ENCODE assay signal across 9 mouse cellular contexts in genomic region chr10:29146858-29147640, GRCm38 (mm10). TPM values are rescaled to one million over a fixed set of nuclear protein-coding genes. Genes with fewer than 3 reads are reported as not detected.
DNase-seq lines count a peak whose midpoint lies in the region; ATAC-seq lines count a peak whose summit lies in the region.
"Had no signal": no experiment of that assay in that cellular context is flagged by ENCODE, and none has a peak within 500 bp of the region (broad histone marks: within the 10 kb centered on the region; RNA-seq: fewer than 3 reads in every experiment).

No protein-coding gene starts in this region.

- no peaks in the 10 kb centered on the region for H3K36me3 ChIP-seq in embryonic facial prominence, embryonic 13.5 days
- H3K36me3 ChIP-seq in limb, embryonic 12.5 days = no peaks in the 10 kb centered on the region
- peaks cover 19% of the 10 kb centered on the region for H3K36me3 ChIP-seq in midbrain, embryonic 14.5 days (ENCODE audit: control insufficient read depth, insufficient read depth, low read length)
- no peaks in the 10 kb centered on the region for H3K36me3 ChIP-seq in stomach, embryonic 14.5 days (ENCODE audit: control insufficient read depth, insufficient read depth, low read length)

- H3K9me3 ChIP-seq in embryonic facial prominence, embryonic 13.5 days = no peaks in the 10 kb centered on the region
- H3K9me3 ChIP-seq in limb, embryonic 12.5 days = no peaks in the 10 kb centered on the region
- H3K9me3 ChIP-seq in midbrain, embryonic 14.5 days (ENCODE audit: control insufficient read depth, low read length) = no peaks in the 10 kb centered on the region
- no peaks in the 10 kb centered on the region for H3K9me3 ChIP-seq in stomach, embryonic 14.5 days (ENCODE audit: control insufficient read depth, low read depth, low read length)

- peak overlapping the region; percentile 99 for H3K4me2 ChIP-seq in embryonic facial prominence, embryonic 13.5 days
- peak overlapping the region; percentile 98 for H3K4me2 ChIP-seq in limb, embryonic 12.5 days
- H3K4me2 ChIP-seq in midbrain, embryonic 14.5 days (ENCODE audit: low read length) = peak overlapping the region; percentile 82
- peak overlapping the region; percentile 56 for H3K4me2 ChIP-seq in stomach, embryonic 14.5 days (replicated peaks; ENCODE audit: low read depth, low read length)

- WGBS in embryonic facial prominence, embryonic 13.5 days = 1% methylated on average over 65 of the region's 65 CpGs
- WGBS in limb, embryonic 12.5 days = under 1% methylated on average over 62 of the region's 65 CpGs
- WGBS in midbrain, embryonic 14.5 days = under 1% methylated on average over 65 of the region's 65 CpGs
- WGBS in stomach, embryonic 14.5 days = under 1% methylated on average over 57 of the region's 65 CpGs

- peak overlapping the region; percentile 60 for H3K9ac ChIP-seq in embryonic facial prominence, embryonic 13.5 days
- no peak overlapping the region; the same call in 1 of the 2 replicates for H3K9ac ChIP-seq in limb, embryonic 12.5 days (replicated peaks)
- peak overlapping the region; percentile 92 for H3K9ac ChIP-seq in midbrain, embryonic 14.5 days (replicated peaks; ENCODE audit: low read length)
- no peak overlapping the region for H3K9ac ChIP-seq in stomach, embryonic 14.5 days (replicated peaks; ENCODE audit: low read depth, low read length)

- peaks cover 70% of the 10 kb centered on the region for H3K27me3 ChIP-seq in embryonic facial prominence, embryonic 13.5 days
- H3K27me3 ChIP-seq in limb, embryonic 12.5 days = peaks cover 66% of the 10 kb centered on the region
- no peaks in the 10 kb centered on the region for H3K27me3 ChIP-seq in midbrain, embryonic 14.5 days (ENCODE audit: control insufficient read depth, insufficient read depth, low read length)
- peaks cover 29% of the 10 kb centered on the region for H3K27me3 ChIP-seq in stomach, embryonic 14.5 days (ENCODE audit: control insufficient read depth, insufficient read depth, low read length)

- no peak overlapping the region for H3K27ac ChIP-seq in embryonic facial prominence, embryonic 13.5 days
- no peak overlapping the region for H3K27ac ChIP-seq in limb, embryonic 12.5 days
- peak overlapping the region; percentile 96 for H3K27ac ChIP-seq in midbrain, embryonic 14.5 days (replicated peaks; ENCODE audit: low read depth, low read length)
- H3K27ac ChIP-seq in stomach, embryonic 14.5 days (ENCODE audit: low read length) = no peak overlapping the region

- peak overlapping the region; percentile 61 for H3K4me3 ChIP-seq in embryonic facial prominence, embryonic 13.5 days
- peak overlapping the region; percentile 58 for H3K4me3 ChIP-seq in limb, embryonic 12.5 days (replicated peaks)
- peak overlapping the region; percentile 86 for H3K4me3 ChIP-seq in midbrain, embryonic 14.5 days (replicated peaks; ENCODE audit: low read depth, low read length)
- peak overlapping the region; percentile 33 for H3K4me3 ChIP-seq in stomach, embryonic 14.5 days (ENCODE audit: low read depth, low read length)

- DNase-seq in layer of hippocampus, adult 11-12 months (ENCODE audit: low spot score) = peak; percentile 79
- no peak for DNase-seq in layer of hippocampus, adult 9-10 months (ENCODE audit: low spot score)
- peak; percentile 3 to 29 for DNase-seq in heart, adult 9 months (ENCODE audit: low spot score in 2 of 2)
- DNase-seq in kidney, adult 9 months = peak; percentile 76
- peak; percentile 85 for DNase-seq in midbrain, embryonic 14.5 days

- peak; percentile 78 for ATAC-seq in embryonic facial prominence, embryonic 13.5 days (ENCODE audit: insufficient number of reproducible peaks, insufficient read depth, low FRiP score, low TSS enrichment, low read depth)
- ATAC-seq in limb, embryonic 12.5 days (ENCODE audit: insufficient number of reproducible peaks, insufficient read depth, low FRiP score, low TSS enrichment, low read depth) = peak; percentile 90
- peak; percentile 72 for ATAC-seq in midbrain, embryonic 14.5 days (ENCODE audit: low FRiP score, low TSS enrichment)
- peak; percentile 89 for ATAC-seq in stomach, embryonic 14.5 days (ENCODE audit: insufficient number of reproducible peaks, insufficient read depth, low FRiP score, low read depth)

- H3K4me1 ChIP-seq in embryonic facial prominence, embryonic 13.5 days = peaks cover 27% of the 10 kb centered on the region
- H3K4me1 ChIP-seq in limb, embryonic 12.5 days (replicated peaks) = peaks cover 29% of the 10 kb centered on the region
- H3K4me1 ChIP-seq in midbrain, embryonic 14.5 days (ENCODE audit: control insufficient read depth, insufficient read depth, low read length) = peaks cover 30% of the 10 kb centered on the region
- peaks cover 11% of the 10 kb centered on the region; the same call in 1 of the 2 replicates for H3K4me1 ChIP-seq in stomach, embryonic 14.5 days (ENCODE audit: control insufficient read depth, insufficient read depth, low read length)

RNA-seq across cellular contexts. Expression of gene Soga3, which starts 3.4 kb away (rescaled TPM):
- 3.8 and 9.0 TPM in 2 replicates for polyA plus RNA-seq in embryonic facial prominence, embryonic 13.5 days (2015; fragmentation: Nextera tagmentation; extraction: Ambion mirVana)
- polyA plus RNA-seq in limb, embryonic 12.5 days (2016; fragmentation: Nextera tagmentation; extraction: Ambion mirVana) = 0.87 and 1.2 TPM in 2 replicates
- 90.7 and 94.5 TPM in 2 replicates for polyA plus RNA-seq in midbrain, embryonic 14.5 days (2014; fragmentation: Nextera tagmentation; extraction: Ambion mirVana)
- 3.2 and 5.7 TPM in 2 replicates for polyA plus RNA-seq in stomach, embryonic 14.5 days (2014; fragmentation: Nextera tagmentation; extraction: Ambion mirVana)
- polyA plus RNA-seq: spleen, adult 2 months had no signal

RNA-seq across cellular contexts. Expression of gene Gm49353, which starts 51.7 kb away (rescaled TPM):
- polyA plus RNA-seq in embryonic facial prominence, embryonic 13.5 days (2015; fragmentation: Nextera tagmentation; extraction: Ambion mirVana) = 0.98 and 2.1 TPM in 2 replicates
- polyA plus RNA-seq in limb, embryonic 12.5 days (2016; fragmentation: Nextera tagmentation; extraction: Ambion mirVana) = 0.70 TPM in 1 of 2 replicates, not detected in the other
- polyA plus RNA-seq in midbrain, embryonic 14.5 days (2014; fragmentation: Nextera tagmentation; extraction: Ambion mirVana) = 12.0 and 14.2 TPM in 2 replicates
- polyA plus RNA-seq in stomach, embryonic 14.5 days (2014; fragmentation: Nextera tagmentation; extraction: Ambion mirVana) = 1.1 and 1.2 TPM in 2 replicates
- polyA plus RNA-seq: spleen, adult 2 months had no signal

Comparison
In these comparisons a context has a peak if more than half of its experiments do, and no peak if none do; other contexts are left out.
1. H3K4me3 ChIP-seq: peak in every context shown above with its lines; median percentile 86 in midbrain, embryonic 14.5 days; 61 in embryonic facial prominence, embryonic 13.5 days; 58 in limb, embryonic 12.5 days; 33 in stomach, embryonic 14.5 days.
2. H3K9ac ChIP-seq: peak in embryonic facial prominence, embryonic 13.5 days (single experiment) and midbrain, embryonic 14.5 days (single experiment); none in limb, embryonic 12.5 days (single experiment) and stomach, embryonic 14.5 days (single experiment).
3. Peak in every context shown above with its lines, with median percentiles within 50 percentile points of each other: ATAC-seq and H3K4me2 ChIP-seq.